Mouse (Mus musculus): ENCODE measurements around the gene Eif3c.

GRCm38 (mm10) chr7:126541661-126542060, 24.6 kb downstream of the Eif3c start:
- TF ChIP-seq POLR2A (IDR thresholded peaks at IDR 0.05; ENCODE audit: borderline replicate concordance, extremely low read depth, insufficient read depth, insufficient read length, poor library complexity, severe bottlenecking) = no peak
- no peak for TF ChIP-seq CTCF (IDR thresholded peaks at IDR 0.05; ENCODE audit: borderline replicate concordance, extremely low read depth, insufficient read depth, insufficient read length)
